Mouse (Mus musculus) midbrain, embryonic 10.5 days (tissue): ENCODE data around the gene C330007P06Rik. TPM values are rescaled to one million over a fixed set of nuclear protein-coding genes. Genes with fewer than 3 reads are reported as not detected.

Experiments used
- DNase-seq: peaks from one replicate; pipeline ENCODE4 v3.0.0-alpha.2; 2017; ENCODE audit warnings: low spot score
- H3K27ac ChIP-seq: fragments of 300-500 bp; sonication (generic); replicated peaks from 2 replicates; pipeline ENCODE4 v1.5.1; 2016; ENCODE audit warnings: mild to moderate bottlenecking
- H3K27me3 ChIP-seq: fragments of 300-500 bp; sonication (generic); 2 replicates; pipeline ENCODE4 v1.6.1; 2016; ENCODE audit warnings: low read depth, mild to moderate bottlenecking; ENCODE audit not compliant: poor library complexity, severe bottlenecking
- H3K36me3 ChIP-seq: fragments of 300-500 bp; sonication (generic); 2 replicates; pipeline ENCODE4 v1.6.1; 2016; ENCODE audit warnings: mild to moderate bottlenecking, moderate library complexity
- H3K4me1 ChIP-seq: fragments of 300-500 bp; sonication (generic); 2 replicates; pipeline ENCODE4 v1.6.1; 2016
- H3K4me3 ChIP-seq: fragments of 300-500 bp; sonication (generic); 2 replicates; pipeline ENCODE4 v1.5.1; 2016; ENCODE audit warnings: mild to moderate bottlenecking, moderate library complexity
- H3K9me3 ChIP-seq: fragments of 300-500 bp; sonication (generic); replicated peaks from 2 replicates; pipeline ENCODE4 v1.6.1; 2016; ENCODE audit warnings: mild to moderate bottlenecking
- WGBS: fragments of 180-500 bp; shearing (Covaris S2); methylation state at CpG from one replicate; pipeline ENCODE4 v1.1.7; 2016; 5-methylcytosine and 5-hydroxymethylcytosine counted together
- polyA plus RNA-seq: library from polyadenylated mRNA; unstranded; fragments of >200 nt; fragmentation: Nextera tagmentation; extraction: Ambion mirVana; gene quantifications from 2 replicates; pipeline ENCODE4 v1.2.1, GENCODE M21; 2016

Gene C330007P06Rik
- polyA plus RNA-seq, 1 experiment from 2014 or later = 32.1 TPM

GRCm38 (mm10) chrX:36870372-36870771 is 3.5 kb downstream of the C330007P06Rik start:
- Histone ChIP-seq H3K4me3 (no peak overlapping the region), H3K4me1 (peaks cover 4% of the 10 kb centered on the region), H3K36me3 (no peaks in the 10 kb centered on the region), H3K27ac (no peak overlapping the region), H3K9me3 (peaks cover 9% of the 10 kb centered on the region; the same call in 1 of the 2 replicates), H3K27me3 (no peaks in the 10 kb centered on the region)
- no peak for DNase-seq
- WGBS = 78% methylated on average over 3 of the region's 3 CpGs

- 55% methylated on average over 8 of the region's 8 CpGs for WGBS
- Histone ChIP-seq H3K4me1 (peaks cover 8% of the 10 kb centered on the region), H3K27ac (no peak overlapping the region), H3K27me3 (no peaks in the 10 kb centered on the region), H3K36me3 (no peaks in the 10 kb centered on the region), H3K4me3 (peak overlapping the region; percentile 59), H3K9me3 (no peaks in the 10 kb centered on the region)
- DNase-seq = no peak
Observed at GRCm38 (mm10) chrX:36864609-36865328, 9.1 kb downstream of the C330007P06Rik start.

- no peaks in the 10 kb centered on the region for H3K36me3 ChIP-seq
- H3K4me1 ChIP-seq = peaks cover 8% of the 10 kb centered on the region
- H3K27me3 ChIP-seq = no peaks in the 10 kb centered on the region
- H3K27ac ChIP-seq = peak overlapping the region; percentile 75
- H3K9me3 ChIP-seq = no peaks in the 10 kb centered on the region
- WGBS = 23% methylated on average over 43 of the region's 44 CpGs
- peak overlapping the region; percentile 59 for H3K4me3 ChIP-seq
- peak; percentile 81 for DNase-seq
Observed at GRCm38 (mm10) chrX:36863766-36864608, 9.9 kb downstream of the C330007P06Rik start.

- H3K4me3 ChIP-seq = no peak overlapping the region
- H3K27me3 ChIP-seq = no peaks in the 10 kb centered on the region
- DNase-seq = no peak
- H3K9me3 ChIP-seq = no peaks in the 10 kb centered on the region
- H3K27ac ChIP-seq = no peak overlapping the region
- WGBS = 90% methylated on average over 8 of the region's 8 CpGs
- H3K36me3 ChIP-seq = peaks cover 24% of the 10 kb centered on the region
- no peaks in the 10 kb centered on the region for H3K4me1 ChIP-seq
Observed at GRCm38 (mm10) chrX:36852631-36853030, 21.3 kb downstream of the C330007P06Rik start.

- DNase-seq = no peak
- Histone ChIP-seq H3K9me3 (no peaks in the 10 kb centered on the region), H3K27ac (no peak overlapping the region), H3K4me1 (no peaks in the 10 kb centered on the region), H3K27me3 (no peaks in the 10 kb centered on the region), H3K4me3 (no peak overlapping the region), H3K36me3 (peaks cover 14% of the 10 kb centered on the region)
- 92% methylated on average over 1 of the region's 1 CpGs for WGBS
Observed at GRCm38 (mm10) chrX:36847152-36847551, 26.8 kb downstream of the C330007P06Rik start.

- 79% methylated on average over 4 of the region's 4 CpGs for WGBS
- DNase-seq = no peak
- Histone ChIP-seq H3K4me3 (no peak overlapping the region), H3K9me3 (no peaks in the 10 kb centered on the region), H3K27me3 (no peaks in the 10 kb centered on the region), H3K27ac (no peak overlapping the region), H3K4me1 (no peaks in the 10 kb centered on the region), H3K36me3 (peaks cover 6% of the 10 kb centered on the region; the same call in 1 of the 2 replicates)
Observed at GRCm38 (mm10) chrX:36843346-36843990, 30.4 kb downstream of the C330007P06Rik start.

GRCm38 (mm10) chrX:36841698-36842097 is 32.2 kb downstream of the C330007P06Rik start:
- WGBS = 84% methylated on average over 6 of the region's 6 CpGs
- H3K9me3 ChIP-seq = no peaks in the 10 kb centered on the region
- H3K27ac ChIP-seq = no peak overlapping the region
- no peaks in the 10 kb centered on the region for H3K36me3 ChIP-seq
- no peak for DNase-seq
- no peaks in the 10 kb centered on the region for H3K4me1 ChIP-seq
- no peak overlapping the region for H3K4me3 ChIP-seq
- no peaks in the 10 kb centered on the region for H3K27me3 ChIP-seq

GRCm38 (mm10) chrX:36839391-36839790 is 34.5 kb downstream of the C330007P06Rik start:
- H3K36me3 ChIP-seq = no peaks in the 10 kb centered on the region
- 93% methylated on average over 7 of the region's 7 CpGs for whole genome bisulfite sequencing
- no peak for DNase-seq
- no peak overlapping the region for H3K4me3 ChIP-seq
- H3K4me1 ChIP-seq = peaks cover 5% of the 10 kb centered on the region; the same call in 1 of the 2 replicates
- no peaks in the 10 kb centered on the region for H3K27me3 ChIP-seq
- H3K27ac ChIP-seq = no peak overlapping the region
- H3K9me3 ChIP-seq = no peaks in the 10 kb centered on the region

GRCm38 (mm10) chrX:36837069-36837676 is 36.7 kb downstream of the C330007P06Rik start:
- Histone ChIP-seq H3K27me3 (no peaks in the 10 kb centered on the region), H3K4me3 (no peak overlapping the region), H3K36me3 (no peaks in the 10 kb centered on the region), H3K27ac (no peak overlapping the region), H3K4me1 (peaks cover 13% of the 10 kb centered on the region), H3K9me3 (no peaks in the 10 kb centered on the region)
- DNase-seq = no peak
- 68% methylated on average over 6 of the region's 6 CpGs for WGBS

- H3K27ac ChIP-seq = peak overlapping the region; percentile 77
Observed at GRCm38 (mm10) chrX:36833397-36834084, 40.4 kb downstream of the C330007P06Rik start.

GRCm38 (mm10) chrX:36831632-36832031 is 42.3 kb downstream of the C330007P06Rik start:
- no peak for DNase-seq
- Histone ChIP-seq H3K4me1 (peaks cover 13% of the 10 kb centered on the region), H3K9me3 (no peaks in the 10 kb centered on the region; the same call in 1 of the 2 replicates), H3K27ac (no peak overlapping the region), H3K4me3 (no peak overlapping the region), H3K36me3 (no peaks in the 10 kb centered on the region), H3K27me3 (no peaks in the 10 kb centered on the region)
- WGBS = 86% methylated on average over 4 of the region's 4 CpGs

More at GRCm38 (mm10) chrX:36833397-36834084, 40.4 kb downstream of the C330007P06Rik start:
- peak; percentile 73 for DNase-seq
- WGBS = 22% methylated on average over 19 of the region's 19 CpGs
- Histone ChIP-seq H3K4me1 (peaks cover 13% of the 10 kb centered on the region), H3K36me3 (no peaks in the 10 kb centered on the region), H3K9me3 (no peaks in the 10 kb centered on the region; the same call in 1 of the 2 replicates), H3K27me3 (no peaks in the 10 kb centered on the region), H3K4me3 (peak overlapping the region; percentile 42)

GRCm38 (mm10) chrX:36830271-36830670 is 43.6 kb downstream of the C330007P06Rik start:
- Histone ChIP-seq H3K27ac (no peak overlapping the region), H3K4me3 (no peak overlapping the region), H3K9me3 (no peaks in the 10 kb centered on the region; the same call in 1 of the 2 replicates), H3K36me3 (no peaks in the 10 kb centered on the region), H3K4me1 (peaks cover 13% of the 10 kb centered on the region), H3K27me3 (no peaks in the 10 kb centered on the region)
- WGBS = 57% methylated on average over 5 of the region's 5 CpGs
- no peak for DNase-seq
